Mouse (Mus musculus) sigmoid colon, adult 10 weeks (tissue): ENCODE measurements around the gene Il10ra. TPM values are rescaled to one million over a fixed set of nuclear protein-coding genes. Genes with fewer than 3 reads are reported as not detected.

Source experiments
- polyA plus RNA-seq: library from polyadenylated mRNA; stranded (reverse); fragments of 350-450 nt; fragmentation: Illumina TruSeq; extraction: RNeasy Lipid Tissue Mini Kit (QIAGEN cat#74804); gene quantifications from one replicate; pipeline ENCODE4 v1.2.3, GENCODE M21; 2014; ENCODE audit warnings: low read depth, low replicate concordance

Il10ra gene
- 1.2 TPM for polyA plus RNA-seq

DNA sequence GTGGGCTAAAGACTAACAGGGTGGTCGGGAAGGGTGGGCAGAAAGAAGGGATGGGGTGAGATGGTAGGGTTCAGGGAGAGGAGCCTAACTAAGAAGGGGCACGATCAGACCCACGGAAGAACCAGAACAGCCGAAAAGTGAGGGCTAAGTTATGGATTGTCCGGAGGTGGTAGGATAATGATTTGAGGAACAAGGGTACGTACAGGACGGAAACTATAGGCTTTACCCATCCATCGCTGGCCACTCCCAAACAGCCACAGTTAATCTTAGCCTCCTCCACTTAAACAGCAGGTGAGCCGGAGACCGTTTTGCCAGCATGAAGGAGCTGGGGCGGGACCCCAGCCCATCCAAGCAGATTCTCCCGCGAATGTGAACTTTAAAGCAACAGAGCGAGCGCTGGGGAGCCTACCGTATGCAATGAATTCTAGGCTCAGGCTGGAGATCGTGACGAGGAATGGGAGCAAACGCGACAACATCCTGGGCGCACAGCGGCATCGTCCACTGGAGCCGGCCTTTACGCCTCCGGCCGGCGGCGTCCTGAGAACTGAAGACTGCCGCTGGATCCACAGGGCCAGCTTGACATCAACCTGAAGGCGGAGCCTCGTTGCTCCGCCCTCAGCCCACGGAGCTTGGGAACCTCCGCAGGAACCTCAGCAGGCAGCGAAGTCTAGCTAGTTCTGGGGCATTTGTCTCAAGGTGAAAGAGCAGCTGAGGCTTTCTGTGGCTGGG, at the start of gene Il10ra:
TSS of gene Il10ra (minus strand) at position 553 of the 729 bp plus-strand sequence.

Other genes with a start within 250 kb of the Il10ra start
- gene Mpzl2, start 229.3 kb downstream of the Il10ra start, polyA plus RNA-seq: 149 TPM
- 57.8 TPM for gene Mpzl3, start 214.0 kb downstream of the Il10ra start, polyA plus RNA-seq
- gene Jaml, start 190.0 kb downstream of the Il10ra start, polyA plus RNA-seq: 13.2 TPM
- 1.8 TPM for gene Scn2b, start 151.4 kb downstream of the Il10ra start, polyA plus RNA-seq
- gene Scn4b, start 130.8 kb downstream of the Il10ra start, polyA plus RNA-seq: 0.13 TPM
- gene BC049352, start 87.1 kb downstream of the Il10ra start, polyA plus RNA-seq: not detected
- 41.3 TPM for gene Tmprss4, start 65.1 kb downstream of the Il10ra start, polyA plus RNA-seq
- 1.4 TPM for gene Tmprss13, start 50.0 kb upstream of the Il10ra start, polyA plus RNA-seq
- 3.1 TPM for gene Fxyd6, start 101.0 kb upstream of the Il10ra start, polyA plus RNA-seq
- not detected for gene Fxyd2, start 130.5 kb upstream of the Il10ra start, polyA plus RNA-seq
- gene Dscaml1, start 157.5 kb upstream of the Il10ra start, polyA plus RNA-seq: 0.09 TPM